Mouse (Mus musculus): ENCODE results near the gene Zfp14. TPM values are rescaled to one million over a fixed set of nuclear protein-coding genes. Genes with fewer than 3 reads are reported as not detected.

The Zfp14 gene
- polyA plus RNA-seq, 1 experiment, result 12.6 TPM

GRCm38 (mm10) chr7:29995134-29995533, 56.0 kb downstream of the Zfp14 start:
- DNase-seq (ENCODE audit: low read depth), result no peak
- TF ChIP-seq POLR2A (IDR thresholded peaks at IDR 0.05; ENCODE audit: borderline replicate concordance, extremely low read depth, insufficient read depth, insufficient read length, poor library complexity, severe bottlenecking), result no peak
- no peak for TF ChIP-seq CTCF (IDR thresholded peaks at IDR 0.05; ENCODE audit: borderline replicate concordance, extremely low read depth, insufficient read depth, insufficient read length)

- no peak for TF ChIP-seq CTCF (IDR thresholded peaks at IDR 0.05; ENCODE audit: borderline replicate concordance, extremely low read depth, insufficient read depth, insufficient read length)
- TF ChIP-seq POLR2A (IDR thresholded peaks at IDR 0.05; ENCODE audit: borderline replicate concordance, extremely low read depth, insufficient read depth, insufficient read length, poor library complexity, severe bottlenecking), result no peak
- no peak for DNase-seq (ENCODE audit: low read depth)
Observed at GRCm38 (mm10) chr7:29993340-29993739, 57.8 kb downstream of the Zfp14 start.

- TF ChIP-seq POLR2A (IDR thresholded peaks at IDR 0.05; ENCODE audit: borderline replicate concordance, extremely low read depth, insufficient read depth, insufficient read length, poor library complexity, severe bottlenecking) (no peak), CTCF (IDR thresholded peaks at IDR 0.05; ENCODE audit: borderline replicate concordance, extremely low read depth, insufficient read depth, insufficient read length) (no peak)
- no peak for DNase-seq (ENCODE audit: low read depth)
Observed at GRCm38 (mm10) chr7:29992698-29993097, 58.5 kb downstream of the Zfp14 start.

- DNase-seq (ENCODE audit: low read depth), result no peak
Observed at GRCm38 (mm10) chr7:29989031-29989430, 62.1 kb downstream of the Zfp14 start.

GRCm38 (mm10) chr7:29987551-29987950, 63.6 kb downstream of the Zfp14 start:
- DNase-seq (ENCODE audit: low read depth), result no peak
- no peak for TF ChIP-seq CTCF (IDR thresholded peaks at IDR 0.05; ENCODE audit: borderline replicate concordance, extremely low read depth, insufficient read depth, insufficient read length)
- TF ChIP-seq POLR2A (IDR thresholded peaks at IDR 0.05; ENCODE audit: borderline replicate concordance, extremely low read depth, insufficient read depth, insufficient read length, poor library complexity, severe bottlenecking), result no peak

More at GRCm38 (mm10) chr7:29989031-29989430, 62.1 kb downstream of the Zfp14 start:
- TF ChIP-seq POLR2A (IDR thresholded peaks at IDR 0.05; ENCODE audit: borderline replicate concordance, extremely low read depth, insufficient read depth, insufficient read length, poor library complexity, severe bottlenecking), result no peak
- TF ChIP-seq CTCF (IDR thresholded peaks at IDR 0.05; ENCODE audit: borderline replicate concordance, extremely low read depth, insufficient read depth, insufficient read length), result no peak

Other genes with a start within 250 kb of the Zfp14 start
- 12.2 and 14.8 TPM in 2 replicates for gene Zfp790, start 235.3 kb downstream of the Zfp14 start, polyA plus RNA-seq (2012; rRNA removed)
- 7.4 and 9.1 TPM in 2 replicates for gene Zfp940, start 197.7 kb downstream of the Zfp14 start, polyA plus RNA-seq (2012; rRNA removed)
- 15.0 and 17.3 TPM in 2 replicates for gene Zfp420, start 191.4 kb downstream of the Zfp14 start, polyA plus RNA-seq (2012; rRNA removed)
- gene Zfp27, start 144.8 kb downstream of the Zfp14 start, polyA plus RNA-seq (2012; rRNA removed), result 12.2 and 13.9 TPM in 2 replicates
- gene Zfp383, start 143.2 kb downstream of the Zfp14 start, polyA plus RNA-seq (2012; rRNA removed), result 17.5 and 18.2 TPM in 2 replicates
- gene Zfp74, start 97.3 kb downstream of the Zfp14 start, polyA plus RNA-seq (2012; rRNA removed), result 11.0 and 14.3 TPM in 2 replicates
- gene Zfp568, start 67.4 kb downstream of the Zfp14 start, polyA plus RNA-seq (2012; rRNA removed), result 6.4 and 7.2 TPM in 2 replicates
- gene Zfp82, start 21.5 kb upstream of the Zfp14 start, polyA plus RNA-seq (2012; rRNA removed), result 3.2 and 4.9 TPM in 2 replicates
- 0.38 and 1.1 TPM in 2 replicates for gene Gm26920, start 39.0 kb upstream of the Zfp14 start, polyA plus RNA-seq (2012; rRNA removed)
- gene Zfp566, start 39.1 kb upstream of the Zfp14 start, polyA plus RNA-seq (2012; rRNA removed), result 9.2 and 10.5 TPM in 2 replicates
- 44.0 and 50.7 TPM in 2 replicates for gene Zfp260, start 43.4 kb upstream of the Zfp14 start, polyA plus RNA-seq (2012; rRNA removed)
- 9.2 and 9.5 TPM in 2 replicates for gene Zfp382, start 70.6 kb upstream of the Zfp14 start, polyA plus RNA-seq (2012; rRNA removed)
- gene Zfp146, start 118.4 kb upstream of the Zfp14 start, polyA plus RNA-seq (2012; rRNA removed), result 73.1 and 78.5 TPM in 2 replicates
- gene Cox7a1, start 132.8 kb upstream of the Zfp14 start, polyA plus RNA-seq (2012; rRNA removed), result 2.1 and 2.2 TPM in 2 replicates
- 298 and 304 TPM in 2 replicates for gene Capns1, start 147.4 kb upstream of the Zfp14 start, polyA plus RNA-seq (2012; rRNA removed)
- 245 and 362 TPM in 2 replicates for gene Polr2i, start 180.6 kb upstream of the Zfp14 start, polyA plus RNA-seq (2012; rRNA removed)
- gene Tbcb, start 180.9 kb upstream of the Zfp14 start, polyA plus RNA-seq (2012; rRNA removed), result 177 and 180 TPM in 2 replicates
- 0.12 and 0.14 TPM in 2 replicates for gene Ovol3, start 184.3 kb upstream of the Zfp14 start, polyA plus RNA-seq (2012; rRNA removed)
- gene Thap8, start 228.7 kb upstream of the Zfp14 start, polyA plus RNA-seq (2012; rRNA removed), result 0.11 and 0.12 TPM in 2 replicates
- 15.2 and 26.2 TPM in 2 replicates for gene Wdr62, start 229.0 kb upstream of the Zfp14 start, polyA plus RNA-seq (2012; rRNA removed)
- 233 and 314 TPM in 2 replicates for gene Clip3, start 240.3 kb upstream of the Zfp14 start, polyA plus RNA-seq (2012; rRNA removed)

Data from brain, embryonic 14.5 days (tissue).